Mouse (Mus musculus) hindbrain, embryonic 10.5 days (tissue): Measurements from ENCODE around the gene Cdk5rap3. TPM values are rescaled to one million over a fixed set of nuclear protein-coding genes. Genes with fewer than 3 reads are reported as not detected.
A peak's percentile ranks its signal among the peaks of the same experiment; 100 is the strongest.

ENCODE experiments used
- DNase-seq: peaks from one replicate; pipeline ENCODE4 v3.0.0-alpha.2; 2017; ENCODE audit warnings: low spot score
- H3K27ac ChIP-seq: fragments of 300-500 bp; sonication (generic); 2 replicates; pipeline ENCODE4 v1.5.1; 2016; ENCODE audit warnings: mild to moderate bottlenecking, moderate library complexity
- H3K27me3 ChIP-seq: fragments of 300-500 bp; sonication (generic); 2 replicates; pipeline ENCODE4 v1.6.1; 2016; ENCODE audit warnings: mild to moderate bottlenecking; ENCODE audit not compliant: poor library complexity, insufficient read depth, severe bottlenecking
- H3K36me3 ChIP-seq: fragments of 300-500 bp; sonication (generic); 2 replicates; pipeline ENCODE4 v1.6.1; 2016; ENCODE audit warnings: mild to moderate bottlenecking, moderate library complexity
- H3K4me1 ChIP-seq: fragments of 300-500 bp; sonication (generic); replicated peaks from 2 replicates; pipeline ENCODE4 v1.6.1; 2016; ENCODE audit warnings: mild to moderate bottlenecking
- H3K4me3 ChIP-seq: fragments of 300-500 bp; sonication (generic); 2 replicates; pipeline ENCODE4 v1.5.1; 2016; ENCODE audit warnings: mild to moderate bottlenecking, moderate library complexity
- H3K9me3 ChIP-seq: fragments of 300-500 bp; sonication (generic); 2 replicates; pipeline ENCODE4 v1.6.1; 2016; ENCODE audit warnings: mild to moderate bottlenecking, moderate library complexity
- WGBS: fragments of 180-500 bp; shearing (Covaris S2); methylation state at CpG from one replicate; pipeline ENCODE4 v1.1.7; 2016; 5-methylcytosine and 5-hydroxymethylcytosine counted together
- polyA plus RNA-seq: library from polyadenylated mRNA; unstranded; fragments of >200 nt; fragmentation: Nextera tagmentation; extraction: Ambion mirVana; gene quantifications from 2 replicates; pipeline ENCODE4 v1.2.1, GENCODE M21; 2016

The Cdk5rap3 gene
- polyA plus RNA-seq, 1 experiment from 2014 or later, result 124 TPM

GRCm38 (mm10) chr11:96902639-96903635 lies 13.4 kb downstream of the Cdk5rap3 start:
- Histone ChIP-seq H3K36me3 (peaks cover 22% of the 10 kb centered on the region), H3K4me3 (peak overlapping the region; percentile 29), H3K27ac (peak overlapping the region; percentile 93), H3K4me1 (peaks cover 94% of the 10 kb centered on the region), H3K27me3 (no peaks in the 10 kb centered on the region), H3K9me3 (no peaks in the 10 kb centered on the region)
- WGBS, result 10% methylated on average over 16 of the region's 16 CpGs
- DNase-seq, result peak; percentile 85

DNA sequence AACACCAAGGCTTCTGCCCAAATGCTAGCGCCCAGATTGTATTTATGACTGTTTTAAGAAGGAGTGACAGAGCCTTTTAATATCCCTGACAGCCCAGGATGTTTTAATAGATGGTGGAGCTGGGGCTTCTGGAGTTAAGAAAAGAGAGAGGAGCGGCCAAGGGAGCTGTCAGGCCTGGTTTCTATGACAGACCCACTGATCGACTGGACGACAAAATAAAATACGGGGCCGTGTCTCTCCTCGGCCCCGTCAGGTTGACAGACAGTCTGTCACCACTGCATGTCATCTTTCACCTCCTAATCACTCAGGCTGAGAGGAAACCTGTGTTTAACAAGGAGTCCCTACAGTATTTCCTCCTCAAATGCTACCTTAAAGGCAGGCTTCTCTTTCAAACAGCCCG lies 15.0 kb downstream of the Cdk5rap3 start:
- peak overlapping the region; percentile 93 for H3K27ac ChIP-seq
- H3K27me3 ChIP-seq, result no peaks in the 10 kb centered on the region
- H3K4me3 ChIP-seq, result peak overlapping the region; percentile 28; the same call in 1 of the 2 replicates
- DNase-seq, result no peak
- peaks cover 6% of the 10 kb centered on the region; the same call in 1 of the 2 replicates for H3K36me3 ChIP-seq
- H3K9me3 ChIP-seq, result no peaks in the 10 kb centered on the region
- 33% methylated on average over 9 of the region's 9 CpGs for WGBS
- peaks cover 94% of the 10 kb centered on the region for H3K4me1 ChIP-seq

DNA sequence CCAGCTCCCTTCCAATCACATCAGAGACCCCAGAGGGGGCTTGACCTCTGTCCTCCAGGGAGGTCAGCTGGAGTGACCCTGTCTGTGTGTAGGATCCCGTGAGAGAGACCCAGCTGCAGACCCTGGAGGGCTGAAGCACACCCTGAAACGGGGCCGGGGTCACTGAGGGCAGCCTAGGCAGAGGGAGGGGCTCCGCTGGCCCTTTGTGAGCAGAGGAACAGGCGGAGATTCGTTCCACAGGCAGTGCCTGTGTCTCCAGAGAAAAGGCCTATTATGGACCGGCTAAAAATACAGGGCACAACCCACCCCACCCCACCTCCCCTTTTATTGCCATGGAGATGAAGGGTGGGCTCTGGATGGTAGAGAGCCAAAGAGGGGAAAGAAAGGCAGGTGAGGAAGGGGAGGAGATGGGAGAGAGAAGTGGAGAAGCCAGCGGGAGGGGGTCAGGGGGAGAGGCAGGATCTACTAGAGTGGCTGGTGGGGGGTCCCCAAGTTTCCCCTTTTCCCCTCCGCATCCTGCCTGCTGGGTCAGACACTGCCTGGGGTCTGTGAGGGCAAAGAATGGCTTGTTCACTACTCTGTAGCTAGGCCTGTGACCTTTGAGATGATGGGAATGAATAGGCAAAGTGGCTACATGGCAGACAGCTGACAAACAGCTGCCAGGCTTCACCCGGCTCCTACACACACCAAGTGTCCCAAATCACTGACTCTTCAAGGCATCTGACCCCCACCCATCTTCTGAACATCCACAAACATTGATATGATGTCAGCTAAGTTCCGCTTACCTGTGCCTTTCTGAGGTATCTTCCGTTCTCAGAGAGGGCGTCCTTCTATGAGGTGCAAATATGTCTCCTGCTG lies 16.6 kb downstream of the Cdk5rap3 start:
- H3K9me3 ChIP-seq, result no peaks in the 10 kb centered on the region
- H3K27ac ChIP-seq, result peak overlapping the region; percentile 93
- H3K4me3 ChIP-seq, result peak overlapping the region; percentile 32
- peak; percentile 98 for DNase-seq
- H3K4me1 ChIP-seq, result peaks cover 83% of the 10 kb centered on the region
- 14% methylated on average over 13 of the region's 13 CpGs for whole genome bisulfite sequencing
- no peaks in the 10 kb centered on the region for H3K27me3 ChIP-seq
- no peaks in the 10 kb centered on the region for H3K36me3 ChIP-seq

DNA sequence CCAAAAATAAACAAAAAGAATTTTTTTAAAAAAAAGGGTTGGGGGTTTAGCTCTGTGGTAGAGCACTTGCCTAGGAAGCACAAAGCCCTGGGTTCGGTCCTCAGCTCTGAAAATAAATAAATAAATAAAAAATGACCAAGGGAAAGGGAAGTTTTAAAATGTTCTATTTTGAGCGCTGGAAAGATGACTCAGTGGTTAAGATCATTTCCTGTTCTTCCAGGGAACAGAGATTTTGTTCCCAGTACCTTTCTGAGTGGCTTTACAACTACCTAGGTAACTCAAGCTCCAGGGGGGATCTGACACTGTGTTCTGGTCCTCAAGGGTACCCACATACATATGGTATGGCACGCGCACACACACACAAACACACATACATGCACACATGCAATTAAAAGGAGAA lies 20.4 kb downstream of the Cdk5rap3 start:
- DNase-seq, result no peak
- H3K36me3 ChIP-seq, result no peaks in the 10 kb centered on the region
- no peaks in the 10 kb centered on the region for H3K9me3 ChIP-seq
- 93% methylated on average over 4 of the region's 4 CpGs for WGBS
- H3K4me3 ChIP-seq, result no peak overlapping the region
- peaks cover 79% of the 10 kb centered on the region for H3K4me1 ChIP-seq
- peak overlapping the region; percentile 95 for H3K27ac ChIP-seq
- no peaks in the 10 kb centered on the region for H3K27me3 ChIP-seq

DNA sequence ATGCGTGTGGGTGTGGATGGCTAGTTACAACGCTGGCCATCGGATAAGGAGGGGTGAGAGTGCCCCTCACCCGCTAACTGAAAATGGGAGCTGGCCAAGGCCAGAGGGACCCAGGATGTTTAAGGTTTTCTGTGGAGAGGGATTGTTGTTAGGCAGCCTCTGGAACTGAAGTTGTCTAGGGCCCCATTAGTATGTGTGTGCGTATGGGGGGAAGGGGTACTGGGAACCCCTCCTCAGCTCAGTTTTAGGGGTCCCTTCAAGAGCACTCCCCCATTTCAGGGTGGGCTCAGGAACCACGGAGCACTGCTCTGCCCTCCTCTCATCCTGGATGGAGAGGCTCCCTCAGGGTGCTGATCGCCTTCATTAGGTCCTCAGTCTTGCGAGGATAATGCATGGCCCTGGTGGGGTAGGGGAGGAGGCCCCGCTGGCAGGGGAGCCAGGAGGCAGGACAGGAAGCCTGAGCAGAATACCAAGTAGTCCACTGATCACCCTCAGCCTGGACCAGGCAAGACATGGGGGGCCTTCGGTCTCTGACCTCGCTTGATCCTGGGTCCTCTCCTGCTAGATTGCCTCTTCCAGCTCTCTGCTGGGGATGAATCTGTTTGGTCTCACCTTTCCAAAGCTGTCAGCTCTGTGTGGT lies 23.0 kb downstream of the Cdk5rap3 start:
- H3K4me3 ChIP-seq, result 0 out of 2 replicates have a peak overlapping the region, but pooled peaks have one; percentile 1
- peak; percentile 54 for DNase-seq

DNA sequence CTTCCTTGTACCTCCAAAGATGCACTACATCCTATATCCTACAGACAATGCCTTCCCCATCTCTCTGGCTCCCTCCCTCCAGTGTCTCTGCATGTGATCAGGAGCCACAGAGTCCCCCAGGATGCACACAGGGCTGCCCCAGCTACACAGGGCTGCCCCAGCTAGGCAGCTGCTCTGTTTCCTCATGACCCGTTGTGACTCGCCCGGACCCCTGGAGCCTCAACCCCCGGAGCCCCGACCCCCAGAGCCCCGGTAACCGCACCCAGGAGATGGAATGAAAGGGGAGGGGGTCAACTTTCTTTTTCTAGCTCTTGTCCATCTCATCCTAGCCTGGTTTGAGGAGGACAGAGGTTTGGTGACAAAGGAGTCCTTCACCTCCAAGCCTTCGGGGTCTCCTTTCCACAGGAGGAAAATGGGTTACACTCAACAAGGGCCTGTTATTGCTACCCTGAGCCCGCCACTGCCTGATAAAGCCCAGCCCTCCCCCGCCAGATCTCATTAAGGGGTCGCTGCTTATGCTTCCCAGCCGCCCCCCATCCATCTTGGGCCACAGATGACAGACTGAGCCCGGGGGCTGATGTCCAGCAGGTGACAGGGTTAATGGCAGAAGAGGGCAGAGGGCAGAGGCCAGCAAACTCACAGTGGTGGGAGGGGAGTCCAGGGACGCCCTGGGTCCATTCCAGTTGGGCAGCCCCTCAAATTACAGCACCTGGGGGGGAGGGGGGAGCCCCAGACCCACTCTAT lies 24.3 kb downstream of the Cdk5rap3 start:
- Histone ChIP-seq H3K4me3 (peak overlapping the region; percentile 7; the same call in 1 of the 2 replicates), H3K36me3 (no peaks in the 10 kb centered on the region), H3K27ac (peak overlapping the region; percentile 95), H3K27me3 (no peaks in the 10 kb centered on the region), H3K9me3 (no peaks in the 10 kb centered on the region), H3K4me1 (peaks cover 64% of the 10 kb centered on the region)
- 24% methylated on average over 14 of the region's 14 CpGs for WGBS
- DNase-seq, result peak; percentile 80

More for the DNA sequence above, 23.0 kb downstream of the Cdk5rap3 start:
- H3K27ac ChIP-seq, result peak overlapping the region; percentile 95
- H3K36me3 ChIP-seq, result no peaks in the 10 kb centered on the region
- no peaks in the 10 kb centered on the region for H3K27me3 ChIP-seq
- H3K9me3 ChIP-seq, result no peaks in the 10 kb centered on the region
- WGBS, result 49% methylated on average over 11 of the region's 11 CpGs
- H3K4me1 ChIP-seq, result peaks cover 65% of the 10 kb centered on the region

GRCm38 (mm10) chr11:96886942-96887546 lies 29.3 kb downstream of the Cdk5rap3 start:
- Histone ChIP-seq H3K27me3 (no peaks in the 10 kb centered on the region), H3K4me1 (peaks cover 72% of the 10 kb centered on the region), H3K9me3 (no peaks in the 10 kb centered on the region), H3K4me3 (no peak overlapping the region), H3K36me3 (no peaks in the 10 kb centered on the region), H3K27ac (peak overlapping the region; percentile 95)
- 88% methylated on average over 8 of the region's 8 CpGs for WGBS
- no peak for DNase-seq

- no peak for DNase-seq
- Histone ChIP-seq H3K36me3 (no peaks in the 10 kb centered on the region), H3K27ac (peak overlapping the region; percentile 95), H3K4me1 (peaks cover 62% of the 10 kb centered on the region), H3K27me3 (no peaks in the 10 kb centered on the region), H3K9me3 (no peaks in the 10 kb centered on the region), H3K4me3 (peak overlapping the region; percentile 20; the same call in 1 of the 2 replicates)
- 37% methylated on average over 5 of the region's 5 CpGs for WGBS
Measured at GRCm38 (mm10) chr11:96885901-96886340, 30.4 kb downstream of the Cdk5rap3 start.

DNA sequence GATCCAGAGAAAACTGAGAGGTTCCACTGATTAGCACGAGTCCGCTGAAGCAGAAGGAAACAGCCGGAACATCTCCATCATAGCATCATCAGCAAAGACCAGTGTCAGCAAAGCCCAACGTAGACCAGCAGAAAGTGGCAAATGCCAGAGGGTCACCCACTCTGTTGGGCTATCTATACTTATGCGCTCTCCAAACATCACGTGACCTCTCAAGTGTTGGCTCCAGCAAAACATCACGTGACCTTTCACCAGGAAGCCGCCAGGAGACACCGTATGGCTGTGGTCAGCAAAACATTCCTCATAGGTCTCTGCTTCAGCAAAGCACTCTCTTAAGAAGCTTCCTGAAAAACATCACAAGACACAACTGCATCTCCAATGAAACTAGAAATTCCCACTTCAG lies 36.0 kb downstream of the Cdk5rap3 start:
- 82% methylated on average over 9 of the region's 9 CpGs for WGBS

DNA sequence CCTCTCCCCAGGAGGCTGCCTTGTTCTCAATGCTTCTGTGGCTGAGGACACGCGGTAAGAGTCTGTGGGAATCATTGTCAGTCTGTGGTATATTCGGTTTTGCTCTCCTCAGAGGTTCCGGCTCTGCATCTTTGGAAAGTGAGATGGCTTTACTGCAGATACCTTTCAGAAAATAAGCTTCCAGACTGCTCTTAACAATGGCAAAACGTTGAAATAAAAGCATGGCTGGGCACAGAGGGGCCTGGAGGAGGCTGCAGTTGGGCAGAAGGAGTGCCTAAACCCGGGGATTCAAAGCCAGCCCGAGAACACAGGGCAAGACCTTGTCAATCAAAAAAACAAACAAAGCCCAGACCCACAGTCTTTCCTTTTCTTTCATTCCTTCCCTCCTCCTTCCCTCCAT lies 36.9 kb downstream of the Cdk5rap3 start:
- peak overlapping the region; percentile 94 for H3K27ac ChIP-seq
- DNase-seq, result peak; percentile 69
- no peaks in the 10 kb centered on the region for H3K27me3 ChIP-seq
- peak overlapping the region; percentile 4; the same call in 1 of the 2 replicates for H3K4me3 ChIP-seq
- H3K9me3 ChIP-seq, result no peaks in the 10 kb centered on the region
- 13% methylated on average over 7 of the region's 7 CpGs for WGBS
- peaks cover 78% of the 10 kb centered on the region for H3K4me1 ChIP-seq
- H3K36me3 ChIP-seq, result no peaks in the 10 kb centered on the region

More for the DNA sequence above, 36.0 kb downstream of the Cdk5rap3 start:
- no peak overlapping the region for H3K4me3 ChIP-seq
- H3K27ac ChIP-seq, result peak overlapping the region; percentile 94
- H3K4me1 ChIP-seq, result peaks cover 78% of the 10 kb centered on the region
- no peaks in the 10 kb centered on the region for H3K36me3 ChIP-seq
- no peaks in the 10 kb centered on the region for H3K27me3 ChIP-seq
- DNase-seq, result no peak
- no peaks in the 10 kb centered on the region for H3K9me3 ChIP-seq

- Histone ChIP-seq H3K27ac (peak overlapping the region; percentile 94), H3K36me3 (no peaks in the 10 kb centered on the region), H3K4me1 (peaks cover 78% of the 10 kb centered on the region), H3K9me3 (no peaks in the 10 kb centered on the region), H3K4me3 (peak overlapping the region; percentile 4; the same call in 1 of the 2 replicates), H3K27me3 (no peaks in the 10 kb centered on the region)
- no peak for DNase-seq
- 20% methylated on average over 3 of the region's 3 CpGs for WGBS
Measured at GRCm38 (mm10) chr11:96878715-96879114, 37.6 kb downstream of the Cdk5rap3 start.
